Mouse (Mus musculus) left cerebral cortex, adult 2 months (tissue): ENCODE results near the gene Tenm4. TPM values are rescaled to one million over a fixed set of nuclear protein-coding genes. Genes with fewer than 3 reads are reported as not detected.
A peak's percentile ranks its signal among the peaks of the same experiment; 100 is the strongest.

ENCODE experiments used
- DNase-seq, 2 experiments: peaks; one replicate each; pipeline ENCODE4 v3.0.0; 2021 to 2022; ENCODE audit warnings: low spot score in 2 of 2, mixed read lengths in 1 of 2; ENCODE audit errors: extremely low spot score in 1 of 2
- H3K27ac ChIP-seq: fragments of 200-600 bp; 2 replicates; pipeline ENCODE4 v1.8.1; 2022
- H3K4me3 ChIP-seq: fragments of 200-600 bp; 2 replicates; pipeline ENCODE4 v1.8.1; 2022
- CTCF ChIP-seq: fragments of 200-600 bp; IDR thresholded peaks from 2 replicates; pipeline ENCODE4 v1.8.1; 2022; ENCODE audit warnings: antibody characterized with exemption, mild to moderate bottlenecking, moderate library complexity
- intact Hi-C: fragments of 180-260 bp; cut with DNase I; formaldehyde crosslinking; loops from one replicate; pipeline ENCODE4 v1.15.1; 2025
- total RNA-seq, 2 experiments: library from RNA; stranded (reverse); gene quantifications; 2 replicates each; pipeline ENCODE4 v1.2.3; 2021

Tenm4 gene
- total RNA-seq, 2 experiments from 2014 or later, result 158 to 160 TPM

- Histone ChIP-seq H3K27ac (peak overlapping the region; percentile 40; the same call in 1 of the 2 replicates), H3K4me3 (no peak overlapping the region)
- no peak for DNase-seq
- TF ChIP-seq CTCF, result no peak
- intact Hi-C loops, result loop anchor here (2.0 to 10.0 kb wide), 2 partner anchors 65 to 1279 kb away; no protein-coding TSS in a partner anchor
Observed at GRCm38 (mm10) chr7:96773585-96774225, 602.7 kb downstream of the Tenm4 start.

DNA sequence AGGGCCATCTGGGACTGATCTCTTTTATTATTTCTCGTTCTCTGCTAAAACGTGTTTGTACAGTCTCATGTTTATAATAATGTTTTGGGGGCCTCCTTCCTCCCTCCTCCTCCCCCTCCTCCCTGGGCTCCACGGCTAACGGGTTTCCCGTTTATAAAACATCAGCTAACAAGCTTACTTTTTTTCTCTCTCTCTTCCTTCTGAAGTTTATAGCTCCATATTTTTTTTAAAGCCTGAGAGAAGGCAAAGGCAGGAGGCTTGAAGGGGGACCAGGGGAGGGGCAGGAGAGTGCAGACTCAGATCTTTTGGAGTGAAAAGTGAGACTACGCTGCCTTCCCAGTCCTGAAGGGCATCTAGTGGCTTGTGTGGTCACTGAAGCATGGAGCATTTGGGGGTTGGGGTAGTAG, 604.0 kb downstream of the Tenm4 start:
- TF ChIP-seq CTCF, result no peak
- intact Hi-C loops, result loop anchor here (10.0 kb wide), 1 partner anchor 1280 kb away; no protein-coding TSS in a partner anchor
- Histone ChIP-seq H3K4me3 (no peak overlapping the region), H3K27ac (no peak overlapping the region)
- DNase-seq, result no peak

GRCm38 (mm10) chr7:96777938-96778600, 607.0 kb downstream of the Tenm4 start:
- Histone ChIP-seq H3K27ac (no peak overlapping the region), H3K4me3 (no peak overlapping the region)
- DNase-seq, result no peak
- intact Hi-C loops, result loop anchor here (1.0 to 10.0 kb wide), 2 partner anchors 136 to 1283 kb away; no protein-coding TSS in a partner anchor
- TF ChIP-seq CTCF, result no peak

GRCm38 (mm10) chr7:96778601-96778969, 607.5 kb downstream of the Tenm4 start:
- Histone ChIP-seq H3K27ac (no peak overlapping the region), H3K4me3 (no peak overlapping the region)
- TF ChIP-seq CTCF, result peak; percentile 56
- DNase-seq, result no peak
- intact Hi-C loops, result loop anchor here (1.0 to 10.0 kb wide), 2 partner anchors 136 to 1284 kb away; no protein-coding TSS in a partner anchor

DNA sequence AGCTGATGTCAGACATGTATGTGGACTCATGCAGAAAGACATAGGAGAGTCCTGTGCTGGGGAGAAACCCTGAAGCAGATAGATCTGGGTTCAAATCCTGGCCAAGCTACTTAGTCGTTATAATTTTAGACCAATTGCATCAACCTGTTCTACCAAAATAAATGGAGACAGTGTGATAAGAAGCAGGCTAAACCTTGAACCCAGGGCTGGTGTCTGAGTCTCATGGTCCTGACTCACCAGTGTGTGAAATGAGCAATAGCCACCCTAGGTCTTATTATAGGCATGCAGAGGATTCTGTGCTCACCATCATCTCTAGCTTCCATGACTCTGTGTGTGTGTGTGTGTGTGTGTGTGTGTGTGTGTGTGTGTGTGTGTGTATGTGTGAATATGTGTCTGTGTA, 609.5 kb downstream of the Tenm4 start:
- TF ChIP-seq CTCF, result no peak
- intact Hi-C loops, result no loop called here
- no peak for DNase-seq

GRCm38 (mm10) chr7:96781068-96781467, 610.0 kb downstream of the Tenm4 start:
- TF ChIP-seq CTCF, result no peak
- intact Hi-C loops, result no loop called here
- Histone ChIP-seq H3K4me3 (no peak overlapping the region), H3K27ac (no peak overlapping the region)
- no peak for DNase-seq

More for the DNA sequence above, 609.5 kb downstream of the Tenm4 start:
- no peak overlapping the region for H3K4me3 ChIP-seq
- no peak overlapping the region for H3K27ac ChIP-seq

DNA sequence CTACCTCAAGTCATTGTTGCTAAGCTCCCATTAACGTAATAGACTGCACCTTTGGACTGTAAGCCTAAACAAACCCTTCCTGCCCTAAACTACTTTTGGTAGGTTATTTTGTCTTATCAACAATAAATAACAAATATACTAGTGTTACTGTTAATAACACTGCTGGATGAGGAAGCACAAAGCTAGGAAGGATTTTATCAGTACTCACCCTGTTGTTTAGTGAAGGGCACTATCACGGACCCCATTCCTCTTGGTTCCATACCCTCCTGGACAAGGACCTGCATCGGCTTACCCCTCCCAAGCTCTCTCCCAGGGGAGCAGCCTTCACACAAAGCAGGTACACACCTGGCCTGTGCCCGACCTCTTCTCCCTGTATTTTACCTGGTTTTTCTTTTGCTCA, 611.6 kb downstream of the Tenm4 start:
- intact Hi-C loops, result no loop called here
- TF ChIP-seq CTCF, result no peak
- Histone ChIP-seq H3K4me3 (no peak overlapping the region), H3K27ac (no peak overlapping the region)
- no peak for DNase-seq

- Histone ChIP-seq H3K4me3 (no peak overlapping the region), H3K27ac (no peak overlapping the region)
- intact Hi-C loops, result no loop called here
- DNase-seq, result no peak
- TF ChIP-seq CTCF, result no peak
Observed at GRCm38 (mm10) chr7:96785808-96786207, 614.8 kb downstream of the Tenm4 start.

DNA sequence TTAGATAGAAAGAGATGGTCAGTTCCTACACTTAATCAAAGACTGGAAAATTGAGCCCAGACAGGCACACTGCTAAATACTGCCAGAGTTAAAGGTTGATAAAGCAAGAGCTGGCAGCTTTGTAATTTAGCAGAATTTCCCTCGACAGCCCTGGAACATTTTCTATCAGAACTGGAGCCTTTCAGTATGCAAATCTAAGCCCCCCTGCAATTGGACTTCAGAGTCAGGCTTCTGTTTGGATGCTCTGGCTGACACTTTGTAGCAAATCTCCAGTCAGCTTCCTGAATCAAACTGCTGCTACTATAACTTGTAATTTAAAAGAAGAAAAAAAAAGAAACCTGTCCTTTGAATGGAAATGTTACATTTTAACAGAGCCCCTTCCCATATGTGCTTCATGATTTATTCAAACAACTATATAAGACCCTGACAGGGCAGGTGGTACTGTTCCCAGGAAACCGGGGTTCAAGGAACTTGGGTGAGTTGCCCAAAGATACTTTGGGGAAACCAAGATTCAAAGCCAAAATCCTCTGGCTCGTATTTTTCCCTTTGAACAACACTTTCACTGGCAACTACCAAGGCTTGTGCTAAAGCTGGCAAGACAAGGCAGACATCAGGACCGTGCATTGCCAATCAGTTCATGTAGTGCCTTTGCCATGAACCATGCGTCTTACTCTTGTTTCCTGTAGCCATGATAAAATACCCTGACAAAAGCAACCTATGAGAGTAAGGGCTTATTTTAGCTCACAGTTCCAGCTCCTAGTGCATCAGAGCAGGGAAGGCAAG, 615.4 kb downstream of the Tenm4 start:
- no peak overlapping the region; the same call in 1 of the 2 replicates for H3K27ac ChIP-seq
- no peak for DNase-seq
- H3K4me3 ChIP-seq, result no peak overlapping the region
- TF ChIP-seq CTCF, result no peak
- intact Hi-C loops, result no loop called here

DNA sequence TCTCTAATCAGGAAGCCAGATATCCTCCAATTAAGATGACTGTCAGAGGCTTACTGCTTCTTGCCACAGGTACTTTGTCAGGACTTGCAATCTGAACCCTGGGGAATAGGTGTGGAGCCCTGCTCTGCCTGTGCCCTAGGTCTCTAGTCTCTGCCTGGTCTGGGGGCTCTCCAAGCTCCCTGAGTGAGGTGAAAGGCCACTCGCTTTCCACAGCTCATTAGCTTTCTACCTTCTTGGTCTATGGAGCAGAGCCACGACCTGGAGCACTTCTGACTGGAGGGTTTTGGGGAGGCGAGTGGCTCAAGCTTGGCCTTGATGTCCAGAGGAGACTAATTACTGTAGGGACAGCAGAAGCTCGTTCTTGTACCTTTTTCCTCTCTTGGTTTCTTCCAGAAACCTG, 617.1 kb downstream of the Tenm4 start:
- no peak for TF ChIP-seq CTCF
- no peak for DNase-seq
- Histone ChIP-seq H3K4me3 (no peak overlapping the region), H3K27ac (peak overlapping the region; percentile 70; the same call in 1 of the 2 replicates)
- intact Hi-C loops, result no loop called here

DNA sequence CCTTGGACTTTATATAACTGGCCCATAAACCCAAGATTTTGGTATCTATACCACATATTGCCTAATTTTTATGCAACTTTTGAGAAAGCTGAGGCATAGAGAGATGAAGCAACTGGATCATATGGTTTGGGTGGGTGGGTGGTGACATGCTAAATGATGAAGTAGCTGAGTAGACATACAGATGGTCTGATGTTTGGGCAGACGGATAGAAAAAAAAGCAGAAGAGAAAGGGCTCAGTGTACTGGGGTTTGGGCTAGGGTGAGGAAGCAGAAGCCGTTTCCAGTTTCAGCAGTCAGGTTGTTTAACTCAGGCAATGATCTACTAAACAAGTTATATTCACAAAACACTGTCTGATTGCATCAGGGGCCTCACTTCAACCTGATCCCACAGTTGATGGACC, 619.3 kb downstream of the Tenm4 start:
- no peak for DNase-seq
- intact Hi-C loops, result no loop called here
- TF ChIP-seq CTCF, result no peak
- Histone ChIP-seq H3K27ac (peak overlapping the region; percentile 70), H3K4me3 (no peak overlapping the region)
